Mouse (Mus musculus) T-cell, adult 2 months (primary cell): ENCODE data around the gene AC124108.1.

ENCODE experiments used
- DNase-seq: peaks from one replicate; pipeline ENCODE4 v3.0.0; 2022; ENCODE audit warnings: low spot score

AC124108.1 gene

GRCm38 (mm10) chr1:132164780-132165518, 26.3 kb upstream of the AC124108.1 start:
- DNase-seq: no peak

GRCm38 (mm10) chr1:132165859-132166258, 25.4 kb upstream of the AC124108.1 start:
- DNase-seq: no peak

GRCm38 (mm10) chr1:132168115-132168767, 23.0 kb upstream of the AC124108.1 start:
- DNase-seq: no peak

- DNase-seq: no peak
These were observed 20.6 kb upstream of the AC124108.1 start for GRCm38 (mm10) chr1:132170698-132171097.

- DNase-seq: no peak
These were observed 19.6 kb upstream of the AC124108.1 start for GRCm38 (mm10) chr1:132171619-132172018.

- DNase-seq: no peak
These were observed 5.0 kb upstream of the AC124108.1 start for GRCm38 (mm10) chr1:132186303-132186702.

GRCm38 (mm10) chr1:132188442-132189066, 2.7 kb upstream of the AC124108.1 start:
- DNase-seq: no peak

- no peak for DNase-seq
These were observed 2.0 kb upstream of the AC124108.1 start for GRCm38 (mm10) chr1:132189231-132189630.

- DNase-seq: no peak
These were observed 1.2 kb upstream of the AC124108.1 start for GRCm38 (mm10) chr1:132190040-132190513.

- DNase-seq: no peak
These were observed 600 bp upstream of the AC124108.1 start for GRCm38 (mm10) chr1:132190621-132191092.

- no peak for DNase-seq
These were observed 776 bp downstream of the AC124108.1 start for GRCm38 (mm10) chr1:132191786-132192680.

- no peak for DNase-seq
These were observed 2.5 kb downstream of the AC124108.1 start for GRCm38 (mm10) chr1:132193806-132194205.

- no peak for DNase-seq
These were observed 3.4 kb downstream of the AC124108.1 start for GRCm38 (mm10) chr1:132194624-132195023.

- no peak for DNase-seq
These were observed 3.8 kb downstream of the AC124108.1 start for GRCm38 (mm10) chr1:132195100-132195499.

GRCm38 (mm10) chr1:132195681-132196080, 4.4 kb downstream of the AC124108.1 start:
- no peak for DNase-seq

GRCm38 (mm10) chr1:132196337-132196736, 5.1 kb downstream of the AC124108.1 start:
- no peak for DNase-seq

GRCm38 (mm10) chr1:132197666-132198065, 6.4 kb downstream of the AC124108.1 start:
- DNase-seq: no peak

GRCm38 (mm10) chr1:132198401-132199071, 7.3 kb downstream of the AC124108.1 start:
- DNase-seq: no peak

- DNase-seq: no peak
These were observed 8.0 kb downstream of the AC124108.1 start for GRCm38 (mm10) chr1:132199244-132199643.

- DNase-seq: no peak
These were observed 8.7 kb downstream of the AC124108.1 start for GRCm38 (mm10) chr1:132199934-132200333.
